Mouse (Mus musculus) thymus, adult 2 months (tissue): Measurements from ENCODE around the gene Pex1.

Experiments
- CTCF ChIP-seq: fragments of 200-500 bp; IDR thresholded peaks from 2 replicates; pipeline ENCODE4 v1.5.1; 2012; ENCODE audit warnings: mild to moderate bottlenecking, control low read depth, low read length, moderate library complexity, borderline replicate concordance; ENCODE audit not compliant: control insufficient read depth, poor library complexity, insufficient read depth; ENCODE audit errors: extremely low read depth
- POLR2A ChIP-seq: fragments of 200-500 bp; IDR thresholded peaks from 2 replicates; pipeline ENCODE4 v1.6.1; 2012; ENCODE audit warnings: mild to moderate bottlenecking, low read length, control low read depth, moderate library complexity; ENCODE audit not compliant: control insufficient read depth, poor library complexity, insufficient read depth; ENCODE audit errors: extremely low read depth

DNA sequence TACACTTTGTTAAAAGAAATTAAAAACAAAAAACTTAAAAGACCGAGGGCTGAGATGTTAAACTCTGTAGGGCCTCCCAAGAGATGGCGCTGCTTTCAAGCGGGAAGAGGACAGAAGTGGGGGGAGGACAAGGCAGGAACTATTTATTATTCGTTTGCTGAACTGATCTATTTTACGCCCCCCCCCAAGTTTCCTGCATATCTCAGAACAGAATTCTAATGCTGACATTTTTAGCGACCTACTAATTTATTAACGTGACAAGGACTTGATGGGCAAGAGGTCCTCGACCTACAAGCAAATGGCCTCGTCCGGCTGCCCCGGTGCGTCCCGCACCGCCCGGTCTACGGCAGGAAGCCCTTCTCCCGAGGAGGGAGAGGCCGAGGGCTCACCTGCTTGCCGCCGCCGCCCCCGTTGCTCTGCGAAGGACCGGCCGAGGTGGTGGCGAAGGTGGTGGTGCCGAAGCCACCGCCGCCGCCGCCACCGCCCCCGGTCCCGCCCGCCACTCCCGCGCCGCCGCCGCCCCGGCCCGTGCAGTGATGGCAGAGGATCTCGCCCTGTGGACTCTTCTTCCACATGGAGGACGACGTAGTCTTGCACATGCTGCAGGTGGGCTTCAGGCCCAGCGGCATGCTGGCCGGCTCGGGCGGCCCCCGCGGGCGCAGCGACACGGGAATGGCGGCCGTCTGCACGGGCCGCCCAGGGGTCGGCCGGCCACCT, 51.3 kb downstream of the Pex1 start:
- TF ChIP-seq CTCF (no peak), POLR2A (no peak)
